Mouse (Mus musculus) ES-E14 (cell line): ENCODE results near the gene Susd2.

Experiments used
- CHD2 ChIP-seq: IDR thresholded peaks from 2 replicates; pipeline ENCODE4 v1.6.1; 2014; ENCODE audit warnings: mild to moderate bottlenecking, low read depth, low read length, inconsistent platforms
- HCFC1 ChIP-seq: IDR thresholded peaks from 2 replicates; pipeline ENCODE4 v1.6.1; 2012; ENCODE audit warnings: low read length, inconsistent platforms, borderline replicate concordance; ENCODE audit not compliant: insufficient read depth
- MAFK ChIP-seq: IDR thresholded peaks from 2 replicates; pipeline ENCODE4 v1.6.1; 2014; ENCODE audit warnings: mild to moderate bottlenecking, low read depth, low read length, inconsistent platforms; ENCODE audit not compliant: insufficient read depth
- ZC3H11A ChIP-seq: IDR thresholded peaks from 2 replicates; pipeline ENCODE4 v1.6.1; 2012; ENCODE audit warnings: low read depth, mild to moderate bottlenecking, inconsistent platforms, low read length, borderline replicate concordance
- ZNF384 ChIP-seq: IDR thresholded peaks from 2 replicates; pipeline ENCODE4 v1.6.1; 2012; ENCODE audit warnings: low read depth, low read length, inconsistent platforms

DNA sequence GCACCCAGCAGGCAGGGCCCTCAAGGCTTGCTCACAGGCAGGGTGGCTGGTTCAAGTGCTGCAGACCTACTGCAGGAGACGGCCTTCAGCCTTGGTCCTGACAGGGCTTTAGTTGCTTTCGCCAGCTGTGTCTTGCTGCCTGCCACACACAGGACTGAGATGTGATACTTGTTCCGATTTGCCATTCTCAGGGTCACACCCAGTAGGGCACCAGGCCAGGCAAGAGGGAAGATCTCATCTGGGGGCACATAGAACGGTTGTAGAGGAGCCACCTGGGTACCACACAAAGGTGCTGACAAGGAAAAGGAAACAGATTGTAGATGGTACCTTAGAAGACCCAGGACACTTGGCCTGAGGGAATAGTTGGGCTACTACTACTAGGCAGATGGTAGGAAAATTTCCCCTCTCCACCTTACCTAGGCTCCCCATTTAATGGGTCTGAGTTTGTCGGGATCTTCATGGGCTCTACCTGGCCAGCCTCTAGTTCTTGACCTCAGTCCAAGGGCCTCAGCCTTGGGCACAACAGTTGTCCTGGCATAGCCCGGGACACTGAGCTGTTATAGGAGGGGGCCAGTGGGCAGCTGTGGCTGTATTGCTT lies 21.0 kb upstream of the Susd2 start:
- TF ChIP-seq HCFC1 (no peak), ZNF384 (no peak), MAFK (no peak), CHD2 (no peak), ZC3H11A (no peak)
